Mouse (Mus musculus) forebrain, embryonic 10.5 days (tissue): ENCODE results near the gene Zfp568. TPM values are rescaled to one million over a fixed set of nuclear protein-coding genes. Genes with fewer than 3 reads are reported as not detected.

Source experiments
- DNase-seq: peaks from one replicate; pipeline ENCODE4 v3.0.0-alpha.2; 2017; ENCODE audit warnings: low spot score; ENCODE audit errors: extremely low spot score
- H3K27ac ChIP-seq: fragments of 300-500 bp; sonication (generic); 2 replicates; pipeline ENCODE4 v1.5.1; 2016; ENCODE audit warnings: mild to moderate bottlenecking
- H3K27me3 ChIP-seq: fragments of 300-500 bp; sonication (generic); 2 replicates; pipeline ENCODE4 v1.6.1; 2016; ENCODE audit warnings: mild to moderate bottlenecking; ENCODE audit not compliant: poor library complexity, severe bottlenecking
- H3K36me3 ChIP-seq: fragments of 300-500 bp; sonication (generic); replicated peaks from 2 replicates; pipeline ENCODE4 v1.6.1; 2016; ENCODE audit warnings: mild to moderate bottlenecking, moderate library complexity
- H3K4me1 ChIP-seq: fragments of 300-500 bp; sonication (generic); 2 replicates; pipeline ENCODE4 v1.6.1; 2016
- H3K4me3 ChIP-seq: fragments of 300-500 bp; sonication (generic); 2 replicates; pipeline ENCODE4 v1.5.1; 2016; ENCODE audit warnings: mild to moderate bottlenecking, moderate library complexity
- H3K9me3 ChIP-seq: fragments of 300-500 bp; sonication (generic); 2 replicates; pipeline ENCODE4 v1.6.1; 2016; ENCODE audit warnings: mild to moderate bottlenecking, moderate library complexity
- WGBS: fragments of 180-500 bp; shearing (Covaris S2); methylation state at CpG from one replicate; pipeline ENCODE4 v1.1.7; 2016; 5-methylcytosine and 5-hydroxymethylcytosine counted together
- polyA plus RNA-seq: library from polyadenylated mRNA; unstranded; fragments of >200 nt; fragmentation: Nextera tagmentation; extraction: Ambion mirVana; gene quantifications from 2 replicates; pipeline ENCODE4 v1.2.1, GENCODE M21; 2016

Zfp568 gene
- polyA plus RNA-seq, 1 experiment from 2014 or later: 22.7 TPM

DNA sequence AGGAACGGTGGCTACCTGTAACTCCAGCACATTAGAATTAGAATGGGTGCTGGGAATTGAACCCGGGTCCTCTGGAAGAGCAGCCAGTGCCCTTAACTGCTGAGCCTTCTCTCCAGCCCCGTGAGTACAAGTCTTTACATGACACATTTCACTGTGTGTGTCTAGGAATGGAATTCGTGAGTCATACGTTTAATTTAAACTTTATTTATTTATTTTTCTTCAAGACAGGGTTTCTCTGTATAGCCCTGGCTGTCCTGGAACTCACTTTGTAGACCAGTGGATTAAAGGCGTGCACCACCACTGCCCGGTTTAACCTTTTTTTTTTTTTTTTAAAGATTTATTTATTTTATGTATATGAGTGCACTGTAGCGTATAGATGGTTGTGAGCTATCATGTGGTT lies 11.4 kb downstream of the Zfp568 start:
- WGBS: 97% methylated on average over 8 of the region's 8 CpGs
- H3K27me3 ChIP-seq: no peaks in the 10 kb centered on the region
- peaks cover 99% of the 10 kb centered on the region for H3K36me3 ChIP-seq
- no peak for DNase-seq
- H3K4me3 ChIP-seq: no peak overlapping the region
- peaks cover 3% of the 10 kb centered on the region; the same call in 1 of the 2 replicates for H3K9me3 ChIP-seq
- no peaks in the 10 kb centered on the region for H3K4me1 ChIP-seq
- no peak overlapping the region for H3K27ac ChIP-seq

DNA sequence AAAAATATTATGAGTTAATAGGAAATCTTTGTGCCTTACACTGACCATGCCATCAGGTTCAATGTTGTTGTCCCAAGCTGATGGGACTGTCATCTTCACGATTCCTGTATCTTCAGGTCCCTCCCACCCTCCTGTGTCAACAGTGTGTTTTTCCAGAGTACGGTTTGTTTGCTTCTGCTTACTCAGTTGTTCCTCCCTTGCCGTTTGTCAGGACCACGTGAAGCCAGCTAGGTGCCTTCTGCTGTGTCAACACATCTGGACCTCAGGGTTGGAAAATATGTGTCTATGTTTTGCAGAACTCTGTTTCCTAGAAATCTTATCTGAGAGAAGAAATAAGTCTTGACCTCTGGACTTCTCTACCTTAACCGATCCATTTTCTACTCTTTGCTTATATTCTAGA lies 16.8 kb downstream of the Zfp568 start:
- DNase-seq: no peak
- WGBS: 95% methylated on average over 5 of the region's 5 CpGs
- no peaks in the 10 kb centered on the region for H3K4me1 ChIP-seq

DNA sequence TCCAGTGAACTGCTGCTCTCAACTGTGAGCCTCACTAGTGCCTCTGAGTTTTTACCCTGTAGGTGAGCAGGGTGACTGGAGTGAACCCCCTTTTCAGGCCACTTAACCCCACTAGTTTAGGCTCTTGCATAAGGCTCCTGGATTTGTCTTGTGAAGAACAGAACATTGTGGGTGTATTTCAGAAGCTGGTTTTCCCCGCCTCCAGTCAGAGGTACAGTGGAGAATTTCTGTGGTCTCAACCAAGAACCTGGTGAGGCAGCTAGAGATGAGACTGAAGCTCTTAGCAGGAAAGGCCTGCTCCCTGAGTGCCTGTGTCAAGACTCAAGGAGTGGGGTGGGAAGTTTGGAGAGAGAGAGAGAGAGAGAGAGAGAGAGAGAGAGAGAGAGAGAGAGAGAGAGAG lies 23.8 kb downstream of the Zfp568 start:
- Histone ChIP-seq H3K36me3 (peaks cover 91% of the 10 kb centered on the region), H3K27me3 (no peaks in the 10 kb centered on the region), H3K27ac (no peak overlapping the region), H3K9me3 (no peaks in the 10 kb centered on the region), H3K4me1 (peaks cover 6% of the 10 kb centered on the region; the same call in 1 of the 2 replicates), H3K4me3 (no peak overlapping the region)
- no peak for DNase-seq
- WGBS: 100% methylated on average over 1 of the region's 1 CpGs

More for the DNA sequence above, 16.8 kb downstream of the Zfp568 start:
- no peak overlapping the region for H3K27ac ChIP-seq
- H3K4me3 ChIP-seq: no peak overlapping the region
- no peaks in the 10 kb centered on the region for H3K27me3 ChIP-seq
- H3K36me3 ChIP-seq: peaks cover 95% of the 10 kb centered on the region
- no peaks in the 10 kb centered on the region for H3K9me3 ChIP-seq

DNA sequence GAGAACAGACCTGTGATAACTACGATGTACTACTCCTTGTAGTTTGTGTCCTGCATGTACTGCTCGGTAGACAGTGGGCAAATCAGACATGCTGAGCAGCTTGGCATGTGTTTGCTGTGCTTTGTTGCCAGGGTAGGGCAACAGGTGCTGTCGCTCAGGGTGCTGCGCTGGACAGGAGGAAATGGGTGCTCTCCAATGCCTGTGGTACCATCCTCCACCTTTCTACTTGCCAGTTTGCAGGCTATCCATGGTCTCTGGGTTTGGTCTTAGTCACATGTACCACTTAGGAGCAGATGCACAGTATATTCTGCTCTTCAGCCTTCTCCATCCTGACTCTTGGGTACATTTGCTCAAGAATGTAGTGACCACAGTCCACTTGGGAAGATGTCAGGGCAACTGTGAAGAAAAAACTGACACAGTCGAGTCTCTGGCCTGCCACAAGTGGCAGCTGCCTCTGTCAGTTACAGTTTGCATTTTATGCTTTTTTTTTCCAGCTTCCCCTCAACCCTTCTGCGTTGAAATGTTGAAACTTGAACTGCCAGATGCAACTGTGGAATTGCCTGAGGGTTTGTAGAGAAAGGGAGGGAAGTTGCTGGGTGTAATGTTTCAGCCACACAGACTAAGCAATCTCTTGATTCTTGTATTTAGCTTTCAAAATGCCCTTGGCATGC lies 24.4 kb downstream of the Zfp568 start:
- 85% methylated on average over 6 of the region's 6 CpGs for WGBS
- no peak for DNase-seq
- Histone ChIP-seq H3K9me3 (no peaks in the 10 kb centered on the region), H3K4me1 (peaks cover 6% of the 10 kb centered on the region; the same call in 1 of the 2 replicates), H3K27me3 (no peaks in the 10 kb centered on the region), H3K27ac (no peak overlapping the region), H3K36me3 (peaks cover 91% of the 10 kb centered on the region), H3K4me3 (no peak overlapping the region)

DNA sequence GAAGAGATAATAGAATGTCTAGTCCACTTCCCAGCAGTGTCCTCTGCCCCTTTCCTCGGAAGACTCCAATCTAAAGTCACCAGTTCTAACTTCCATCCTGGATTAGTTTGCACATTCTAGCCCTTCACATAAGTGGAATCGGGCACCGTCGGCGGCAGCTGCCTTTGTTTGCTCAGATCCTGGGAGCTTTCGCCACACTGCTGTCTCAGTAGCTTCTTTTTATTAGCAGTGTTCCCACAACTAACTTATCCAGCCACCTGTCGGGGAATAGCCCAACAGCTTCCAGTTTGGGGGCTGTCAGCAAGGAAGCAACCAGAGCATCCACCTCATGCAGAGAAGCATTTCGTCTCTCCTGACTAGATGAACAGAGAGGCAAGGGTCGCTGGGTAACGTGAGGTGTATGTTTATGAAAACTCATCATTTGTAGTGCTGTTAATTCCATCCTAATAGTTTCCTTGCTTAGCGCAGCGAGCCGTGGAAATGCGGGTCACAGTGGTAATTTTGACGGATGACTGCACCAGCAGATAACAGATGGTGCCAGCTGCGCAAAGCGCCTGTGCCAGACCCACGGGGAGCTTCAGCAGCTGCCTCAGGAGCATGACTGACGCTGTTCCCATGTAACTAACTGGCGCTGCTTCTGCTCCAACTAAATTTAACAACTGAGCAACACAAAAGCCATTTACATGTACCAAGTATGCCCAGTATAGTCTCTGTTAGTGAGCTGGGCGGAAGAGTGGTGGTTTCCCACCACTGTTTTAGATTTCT lies 25.7 kb downstream of the Zfp568 start:
- Histone ChIP-seq H3K4me3 (no peak overlapping the region), H3K27ac (no peak overlapping the region), H3K36me3 (peaks cover 92% of the 10 kb centered on the region), H3K4me1 (peaks cover 6% of the 10 kb centered on the region; the same call in 1 of the 2 replicates), H3K9me3 (no peaks in the 10 kb centered on the region), H3K27me3 (no peaks in the 10 kb centered on the region)
- WGBS: 89% methylated on average over 21 of the region's 21 CpGs
- no peak for DNase-seq

DNA sequence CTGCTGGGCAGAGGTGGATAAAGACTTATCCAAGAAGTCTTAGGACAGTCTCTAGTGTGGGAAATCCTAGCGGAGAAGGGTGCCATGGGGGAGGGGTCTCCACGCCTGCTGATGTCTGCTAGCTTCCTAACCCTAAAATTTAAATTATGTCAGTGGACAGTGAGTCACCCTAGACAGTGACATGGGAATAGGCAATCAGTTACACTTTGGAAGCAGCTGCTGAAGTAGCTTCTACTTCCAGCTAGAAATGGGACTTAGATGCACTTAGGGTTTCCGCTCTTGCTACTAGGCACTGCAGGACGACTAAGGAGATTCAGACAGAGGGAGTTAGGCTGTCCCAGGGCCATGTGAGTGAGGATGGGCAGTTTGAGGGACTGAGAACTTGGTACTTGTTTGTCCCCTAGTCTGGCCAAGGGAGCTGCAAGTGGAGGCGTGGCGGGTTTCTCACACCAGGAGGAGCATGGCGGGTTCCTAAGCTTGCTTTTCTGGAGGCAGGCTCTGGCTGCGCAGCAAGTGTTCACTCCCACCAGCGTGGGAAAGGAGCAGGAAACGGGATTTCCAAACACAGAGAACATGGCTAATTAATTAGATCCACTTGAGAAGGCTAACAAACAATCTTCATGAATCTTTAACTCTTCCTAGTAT lies 26.9 kb downstream of the Zfp568 start:
- 82% methylated on average over 10 of the region's 10 CpGs for WGBS
- Histone ChIP-seq H3K36me3 (peaks cover 92% of the 10 kb centered on the region), H3K4me3 (no peak overlapping the region), H3K4me1 (peaks cover 6% of the 10 kb centered on the region; the same call in 1 of the 2 replicates), H3K9me3 (no peaks in the 10 kb centered on the region), H3K27me3 (no peaks in the 10 kb centered on the region), H3K27ac (no peak overlapping the region; the same call in 1 of the 2 replicates)
- no peak for DNase-seq

DNA sequence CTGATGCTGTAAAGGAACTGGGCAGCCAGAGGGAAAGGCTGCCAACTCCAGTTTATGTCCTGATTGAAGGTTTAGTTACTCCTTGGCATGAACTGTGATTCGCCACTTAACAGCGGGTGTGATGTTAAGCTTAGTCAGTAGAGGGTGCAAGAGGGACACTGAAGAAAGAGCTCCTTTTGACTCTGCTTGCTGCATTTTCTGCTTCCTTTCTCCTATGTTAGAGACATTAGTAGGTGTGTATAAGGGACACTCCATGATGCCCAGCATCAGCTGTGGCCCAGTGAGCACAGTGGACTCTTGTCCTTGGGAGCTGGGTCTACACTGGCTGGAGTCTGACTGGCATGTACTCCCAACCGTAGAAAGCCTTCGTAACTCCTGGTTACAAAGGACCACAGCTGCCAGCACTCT lies 29.2 kb downstream of the Zfp568 start:
- Histone ChIP-seq H3K9me3 (no peaks in the 10 kb centered on the region), H3K4me1 (0 out of 2 replicates have a peak, but pooled peaks cover 4% of the 10 kb centered on the region), H3K4me3 (no peak overlapping the region), H3K36me3 (peaks cover 92% of the 10 kb centered on the region), H3K27me3 (no peaks in the 10 kb centered on the region), H3K27ac (no peak overlapping the region)
- no peak for DNase-seq
- WGBS: 85% methylated on average over 4 of the region's 4 CpGs

DNA sequence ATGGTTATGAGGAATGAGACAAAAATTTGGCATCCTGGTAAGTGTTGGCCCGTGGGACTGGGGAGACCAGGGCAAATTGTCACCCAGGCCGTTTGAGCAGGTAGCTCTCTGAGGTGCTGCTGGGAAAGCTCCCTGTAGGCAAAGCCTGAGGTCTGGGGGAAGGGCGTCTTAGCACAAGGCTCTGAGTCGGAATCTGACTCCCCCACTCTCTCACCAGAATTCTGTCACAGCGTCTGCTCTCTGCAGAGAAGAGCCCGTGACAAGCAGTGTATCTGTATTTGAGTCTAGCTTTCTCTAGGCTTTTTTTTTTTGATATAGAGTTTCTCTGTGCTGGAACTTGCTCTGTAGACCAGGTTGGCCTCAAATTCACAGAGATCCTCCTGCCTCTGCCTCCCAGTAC lies 33.5 kb downstream of the Zfp568 start:
- no peaks in the 10 kb centered on the region for H3K27me3 ChIP-seq
- WGBS: 93% methylated on average over 6 of the region's 6 CpGs
- peaks cover 96% of the 10 kb centered on the region for H3K36me3 ChIP-seq
- no peak overlapping the region for H3K27ac ChIP-seq
- H3K4me1 ChIP-seq: no peaks in the 10 kb centered on the region
- no peak for DNase-seq
- H3K9me3 ChIP-seq: no peaks in the 10 kb centered on the region
- no peak overlapping the region for H3K4me3 ChIP-seq

DNA sequence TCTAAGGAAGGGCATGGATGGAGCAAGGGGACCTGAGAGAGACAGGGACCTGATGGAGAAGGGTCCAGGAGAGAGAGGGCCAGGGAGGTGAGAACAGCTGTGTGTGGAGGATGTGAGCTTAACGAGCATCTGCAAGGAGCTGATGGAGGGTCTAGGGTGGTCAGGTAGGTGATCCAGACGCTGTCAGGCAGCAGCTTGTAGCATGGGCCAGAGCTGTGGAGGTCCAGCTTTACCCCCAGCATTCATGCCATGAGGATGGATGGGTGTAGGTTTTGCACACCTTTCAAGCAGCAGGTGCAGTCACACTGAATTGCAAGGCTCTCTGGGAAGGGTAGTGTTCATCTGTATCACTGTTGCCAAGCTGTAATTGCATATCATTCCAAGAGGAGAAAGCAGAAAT lies 35.8 kb downstream of the Zfp568 start:
- Histone ChIP-seq H3K27ac (no peak overlapping the region), H3K4me1 (no peaks in the 10 kb centered on the region), H3K27me3 (no peaks in the 10 kb centered on the region), H3K4me3 (no peak overlapping the region), H3K36me3 (peaks cover 100% of the 10 kb centered on the region), H3K9me3 (no peaks in the 10 kb centered on the region)
- WGBS: 88% methylated on average over 2 of the region's 2 CpGs
- DNase-seq: no peak

DNA sequence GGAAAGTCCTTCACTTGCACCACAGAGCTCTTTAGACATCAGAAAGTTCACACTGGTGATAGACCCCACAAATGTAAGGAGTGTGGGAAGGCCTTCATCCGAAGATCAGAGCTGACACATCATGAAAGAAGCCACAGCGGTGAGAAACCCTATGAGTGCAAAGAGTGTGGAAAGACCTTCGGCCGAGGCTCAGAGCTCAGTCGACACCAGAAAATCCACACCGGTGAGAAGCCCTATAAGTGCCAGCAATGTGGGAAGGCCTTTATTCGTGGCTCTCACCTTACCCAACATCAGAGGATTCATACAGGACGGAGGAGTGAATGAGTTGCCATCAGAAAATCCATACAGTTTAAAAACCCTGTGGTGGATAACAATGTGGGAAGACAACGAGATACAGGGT lies 39.6 kb downstream of the Zfp568 start:
- Histone ChIP-seq H3K9me3 (no peaks in the 10 kb centered on the region), H3K4me1 (no peaks in the 10 kb centered on the region), H3K27me3 (no peaks in the 10 kb centered on the region), H3K4me3 (no peak overlapping the region), H3K27ac (no peak overlapping the region), H3K36me3 (peaks cover 98% of the 10 kb centered on the region)
- WGBS: 94% methylated on average over 9 of the region's 9 CpGs
- no peak for DNase-seq

DNA sequence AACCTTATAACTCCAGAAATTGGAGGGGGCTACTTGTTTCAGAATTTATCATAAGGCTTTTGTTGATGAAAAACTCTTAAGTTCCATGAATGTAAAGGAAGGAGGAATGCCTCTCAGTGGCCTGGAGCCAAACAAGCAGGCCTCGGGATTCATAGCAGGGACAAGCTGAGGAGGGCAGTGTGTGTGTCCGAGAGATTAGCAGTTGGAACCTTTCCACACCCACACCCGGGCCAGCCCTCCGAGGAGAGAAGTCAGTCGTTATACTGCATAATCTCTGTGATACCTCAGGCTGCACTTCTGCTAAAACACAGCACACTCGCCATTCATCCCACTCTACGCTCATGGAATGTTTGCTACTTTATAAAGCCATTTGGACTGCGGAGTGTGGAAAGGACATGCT lies 40.0 kb downstream of the Zfp568 start:
- no peak for DNase-seq
- WGBS: 93% methylated on average over 8 of the region's 8 CpGs
- H3K36me3 ChIP-seq: peaks cover 98% of the 10 kb centered on the region

DNA sequence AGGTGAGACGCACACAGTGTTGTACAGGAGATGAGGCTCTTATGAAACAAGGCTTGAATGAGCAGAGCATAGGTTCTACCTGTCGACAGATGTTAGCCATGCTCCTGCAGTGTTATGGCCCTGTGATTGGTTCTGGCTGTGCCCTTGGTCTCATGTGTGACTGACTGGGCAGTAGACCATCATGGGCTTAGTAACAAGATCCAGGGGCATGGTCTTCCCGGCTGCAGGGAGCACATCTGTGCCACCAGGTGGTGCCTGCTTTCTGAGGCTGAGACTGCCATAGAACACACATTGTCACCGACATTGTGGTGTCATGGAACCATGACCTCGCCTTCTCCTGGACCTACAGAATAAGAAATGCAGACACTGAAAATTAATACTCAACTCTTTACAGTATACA lies 41.6 kb downstream of the Zfp568 start:
- Histone ChIP-seq H3K27me3 (no peaks in the 10 kb centered on the region), H3K4me1 (0 out of 2 replicates have a peak, but pooled peaks cover under 1% of the 10 kb centered on the region), H3K36me3 (peaks cover 82% of the 10 kb centered on the region), H3K4me3 (no peak overlapping the region), H3K27ac (no peak overlapping the region), H3K9me3 (no peaks in the 10 kb centered on the region)
- WGBS: 82% methylated on average over 5 of the region's 5 CpGs
- DNase-seq: no peak

More for the DNA sequence above, 40.0 kb downstream of the Zfp568 start:
- H3K4me1 ChIP-seq: no peaks in the 10 kb centered on the region
- H3K9me3 ChIP-seq: no peaks in the 10 kb centered on the region
- no peak overlapping the region for H3K4me3 ChIP-seq
- H3K27me3 ChIP-seq: no peaks in the 10 kb centered on the region
- H3K27ac ChIP-seq: no peak overlapping the region

DNA sequence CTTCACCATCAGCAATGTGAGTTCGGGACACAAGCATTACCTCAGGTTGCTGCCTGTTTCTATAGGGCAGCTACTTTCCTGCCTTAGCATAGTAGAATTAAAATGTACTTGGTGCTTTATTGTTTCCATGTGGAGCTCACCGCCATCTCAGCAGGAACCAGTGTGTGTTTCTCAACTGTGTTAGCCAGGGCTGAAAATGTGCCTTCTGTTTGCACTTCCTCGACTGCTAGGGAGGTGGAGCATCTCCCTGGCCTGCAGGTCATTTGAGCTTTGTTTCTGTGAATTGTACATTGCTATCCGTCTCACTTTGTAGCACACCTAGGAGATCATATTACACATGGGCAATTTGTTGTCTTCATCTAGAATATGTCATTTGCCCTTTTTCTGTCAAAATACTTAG lies 43.6 kb downstream of the Zfp568 start:
- Histone ChIP-seq H3K4me1 (0 out of 2 replicates have a peak, but pooled peaks cover 5% of the 10 kb centered on the region), H3K27ac (no peak overlapping the region), H3K4me3 (no peak overlapping the region), H3K9me3 (no peaks in the 10 kb centered on the region), H3K36me3 (peaks cover 62% of the 10 kb centered on the region), H3K27me3 (no peaks in the 10 kb centered on the region)
- WGBS: 82% methylated on average over 4 of the region's 4 CpGs
- DNase-seq: no peak
